Mouse (Mus musculus): ENCODE results near the gene Nupl1. TPM values are rescaled to one million over a fixed set of nuclear protein-coding genes. Genes with fewer than 3 reads are reported as not detected.

Nupl1 gene
- polyA plus RNA-seq, 1 experiment from 2014 or later: not detected

DNA sequence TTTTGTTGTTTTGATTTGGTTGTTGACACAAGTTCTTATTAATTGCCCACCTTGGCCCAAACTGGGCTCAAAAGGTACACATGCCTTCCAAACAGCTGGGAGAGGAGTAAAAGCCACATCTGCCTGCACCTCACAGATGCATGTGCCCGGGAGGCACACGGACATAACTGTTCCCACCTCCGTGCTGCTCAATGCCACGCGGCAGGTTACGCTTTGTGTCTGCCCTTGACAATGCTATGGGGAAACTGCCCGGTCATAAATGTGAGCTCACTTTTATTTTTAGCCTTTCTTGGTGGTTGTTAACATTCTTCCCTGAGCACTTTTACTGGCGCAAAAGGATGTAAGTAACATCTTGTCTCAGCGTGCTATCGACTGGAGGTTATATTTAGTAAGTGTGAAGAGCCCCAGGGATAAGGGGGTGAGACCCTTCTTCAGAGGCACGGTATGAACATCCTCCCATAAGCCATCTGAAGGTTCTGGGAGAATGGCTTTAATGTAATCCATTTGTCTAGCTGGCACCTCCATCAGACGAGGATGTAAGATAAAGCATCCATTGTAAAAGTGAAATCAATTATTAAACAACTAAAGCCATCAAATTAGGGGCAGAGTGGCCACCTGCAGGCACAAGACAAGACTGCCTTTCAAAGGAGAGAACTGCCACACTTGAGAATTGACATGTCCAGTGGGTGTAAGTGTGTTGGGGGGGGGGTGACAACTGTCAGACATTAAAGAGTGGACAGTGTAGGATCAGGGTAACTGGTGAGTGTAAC lies 78.8 kb downstream of the Nupl1 start:
- no peak overlapping the region for H3K4me3 ChIP-seq (replicated peaks; ENCODE audit: low read depth, low read length)
- TF ChIP-seq CTCF (IDR thresholded peaks at IDR 0.05; ENCODE audit: low read depth): no peak
- H3K36me3 ChIP-seq (ENCODE audit: insufficient read depth, low read length): no peaks in the 10 kb centered on the region
- no peaks in the 10 kb centered on the region for H3K9me3 ChIP-seq (replicated peaks; ENCODE audit: low read length)
- H3K4me2 ChIP-seq (ENCODE audit: low read length): no peak overlapping the region
- no peak for DNase-seq (ENCODE audit: low spot score)
- whole genome bisulfite sequencing: 54% methylated on average over 12 of the region's 12 CpGs
- no peak overlapping the region for H3K9ac ChIP-seq (ENCODE audit: low read depth, low read length)
- H3K27me3 ChIP-seq (ENCODE audit: insufficient read depth, low read length): no peaks in the 10 kb centered on the region
- no peak for ATAC-seq (replicated peaks; ENCODE audit: low FRiP score, low read depth)
- H3K4me1 ChIP-seq (replicated peaks; ENCODE audit: insufficient read depth, low read length): no peaks in the 10 kb centered on the region; the same call in 1 of the 2 replicates
- H3K27ac ChIP-seq: no peak overlapping the region

DNA sequence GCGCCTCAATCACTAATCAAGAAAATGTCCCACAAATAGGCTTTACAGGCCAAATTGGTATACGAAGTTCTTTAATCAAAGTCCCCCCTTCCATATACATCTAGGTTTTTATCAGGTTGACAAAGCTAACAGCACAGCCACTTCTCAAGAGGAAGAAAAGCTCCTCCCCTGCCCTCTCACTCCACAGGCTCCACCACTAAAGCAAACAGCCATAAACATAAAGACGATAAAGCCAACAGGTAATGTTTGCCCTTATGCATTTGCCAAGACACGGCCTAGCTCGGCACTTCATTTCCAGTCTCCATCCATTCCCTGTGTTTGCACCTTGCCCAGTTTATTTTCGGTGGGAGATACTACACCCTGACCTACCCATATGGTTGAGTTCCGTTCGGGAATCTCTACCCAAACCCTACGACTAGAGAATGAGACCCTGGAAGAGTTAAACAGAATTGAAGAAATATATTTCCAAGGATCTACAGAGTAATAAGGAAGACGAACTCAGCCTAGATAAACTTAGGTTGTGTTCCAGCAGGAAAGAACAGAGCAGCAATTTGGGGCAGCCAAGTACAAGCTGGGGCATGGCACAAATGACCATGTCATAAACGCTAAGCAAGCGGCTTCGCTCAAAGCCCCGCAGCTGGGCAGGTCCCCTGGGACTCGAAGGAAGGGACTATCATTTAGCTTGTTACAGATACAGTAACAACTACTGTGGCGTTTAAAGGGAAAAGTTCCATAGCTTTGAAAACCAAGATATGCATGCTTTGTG lies 80.2 kb downstream of the Nupl1 start:
- Histone ChIP-seq H3K4me2 (ENCODE audit: low read length) (no peak overlapping the region), H3K9ac (ENCODE audit: low read depth, low read length) (no peak overlapping the region), H3K27ac (no peak overlapping the region), H3K4me3 (replicated peaks; ENCODE audit: low read depth, low read length) (no peak overlapping the region), H3K9me3 (replicated peaks; ENCODE audit: low read length) (no peaks in the 10 kb centered on the region), H3K27me3 (ENCODE audit: insufficient read depth, low read length) (no peaks in the 10 kb centered on the region), H3K4me1 (replicated peaks; ENCODE audit: insufficient read depth, low read length) (no peaks in the 10 kb centered on the region), H3K36me3 (ENCODE audit: insufficient read depth, low read length) (no peaks in the 10 kb centered on the region)
- ATAC-seq (replicated peaks; ENCODE audit: low FRiP score, low read depth) (no peak), DNase-seq (ENCODE audit: low spot score) (no peak)
- 51% methylated on average over 16 of the region's 16 CpGs for WGBS
- TF ChIP-seq CTCF (IDR thresholded peaks at IDR 0.05; ENCODE audit: low read depth): no peak

DNA sequence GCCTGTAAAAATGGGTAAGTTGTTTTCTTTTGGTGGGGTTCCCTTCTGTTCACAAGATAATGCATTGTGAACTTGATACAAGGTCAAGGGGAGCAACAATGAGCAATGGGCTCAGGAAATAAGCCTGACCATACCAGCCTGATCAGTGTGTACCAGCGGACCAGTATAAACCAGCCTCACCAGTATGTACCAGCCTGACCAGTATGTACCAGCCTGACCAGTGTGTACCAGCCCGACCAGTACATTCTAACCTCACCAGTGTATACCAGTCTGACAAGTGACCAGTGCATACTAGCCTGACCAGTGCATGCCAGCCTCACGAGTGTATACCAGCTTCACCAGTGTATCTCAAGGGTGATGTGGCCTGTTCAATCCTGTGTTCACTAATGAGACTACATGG lies 87.9 kb downstream of the Nupl1 start:
- WGBS: 95% methylated on average over 3 of the region's 3 CpGs
- Histone ChIP-seq H3K27ac (no peak overlapping the region), H3K9ac (ENCODE audit: low read depth, low read length) (no peak overlapping the region), H3K4me2 (ENCODE audit: low read length) (no peak overlapping the region), H3K4me1 (replicated peaks; ENCODE audit: insufficient read depth, low read length) (no peaks in the 10 kb centered on the region), H3K27me3 (ENCODE audit: insufficient read depth, low read length) (no peaks in the 10 kb centered on the region), H3K36me3 (ENCODE audit: insufficient read depth, low read length) (no peaks in the 10 kb centered on the region), H3K9me3 (replicated peaks; ENCODE audit: low read length) (no peaks in the 10 kb centered on the region), H3K4me3 (replicated peaks; ENCODE audit: low read depth, low read length) (no peak overlapping the region)
- ATAC-seq (replicated peaks; ENCODE audit: low FRiP score, low read depth): no peak
- TF ChIP-seq CTCF (IDR thresholded peaks at IDR 0.05; ENCODE audit: low read depth): no peak
- no peak for DNase-seq (ENCODE audit: low spot score)

DNA sequence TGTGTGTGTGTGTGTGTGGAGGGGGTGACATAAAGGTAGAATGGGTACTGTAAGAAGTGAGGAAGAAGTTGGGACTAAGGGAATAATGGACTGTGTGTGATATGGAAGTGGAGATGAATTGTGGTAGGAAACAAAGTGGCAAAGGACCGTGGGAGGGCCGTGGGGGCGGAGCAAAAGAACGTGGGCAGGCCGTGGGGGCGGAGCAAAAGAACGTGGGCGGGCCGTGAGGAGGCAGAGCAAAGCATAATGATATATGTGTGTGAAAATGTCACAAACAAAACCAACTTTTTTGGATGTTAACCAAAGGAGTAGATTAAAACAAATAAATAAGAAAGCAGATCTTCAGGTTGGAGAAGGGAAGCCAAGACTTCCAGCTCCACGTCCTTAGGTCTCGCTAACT lies 98.9 kb downstream of the Nupl1 start:
- no peak for ATAC-seq (replicated peaks; ENCODE audit: low FRiP score, low read depth)
- WGBS: 80% methylated on average over 11 of the region's 11 CpGs

DNA sequence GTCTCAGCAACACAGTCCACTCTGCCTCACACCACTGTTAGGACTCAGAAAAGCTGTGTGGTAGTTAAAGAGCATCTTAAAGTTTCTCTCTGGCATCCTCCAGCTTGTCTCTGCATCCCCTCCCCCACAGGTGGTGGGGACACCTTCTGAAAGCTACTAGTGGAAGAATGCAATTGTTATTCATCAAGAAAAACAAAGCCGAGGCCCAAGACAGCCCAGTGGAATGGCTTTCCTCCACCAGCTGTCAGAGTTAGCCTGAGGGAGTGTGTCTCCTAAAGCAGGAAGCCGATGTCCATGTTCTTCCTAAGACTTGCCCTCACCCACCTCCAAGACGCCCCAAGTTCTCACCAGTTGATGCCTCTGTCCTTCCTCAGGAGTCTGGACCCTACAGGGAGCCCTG lies 102.3 kb downstream of the Nupl1 start:
- H3K4me1 ChIP-seq (replicated peaks; ENCODE audit: insufficient read depth, low read length): no peaks in the 10 kb centered on the region
- H3K9ac ChIP-seq (ENCODE audit: low read depth, low read length): no peak overlapping the region
- H3K27ac ChIP-seq: no peak overlapping the region
- H3K4me3 ChIP-seq (replicated peaks; ENCODE audit: low read depth, low read length): no peak overlapping the region
- H3K9me3 ChIP-seq (replicated peaks; ENCODE audit: low read length): no peaks in the 10 kb centered on the region
- no peak for ATAC-seq (replicated peaks; ENCODE audit: low FRiP score, low read depth)
- WGBS: 39% methylated on average over 3 of the region's 3 CpGs
- no peak overlapping the region for H3K4me2 ChIP-seq (ENCODE audit: low read length)
- H3K27me3 ChIP-seq (ENCODE audit: insufficient read depth, low read length): no peaks in the 10 kb centered on the region
- TF ChIP-seq CTCF (IDR thresholded peaks at IDR 0.05; ENCODE audit: low read depth): no peak
- no peak for DNase-seq (ENCODE audit: low spot score)
- H3K36me3 ChIP-seq (ENCODE audit: insufficient read depth, low read length): no peaks in the 10 kb centered on the region

More for the DNA sequence above, 98.9 kb downstream of the Nupl1 start:
- Histone ChIP-seq H3K9ac (ENCODE audit: low read depth, low read length) (no peak overlapping the region), H3K27ac (no peak overlapping the region), H3K9me3 (replicated peaks; ENCODE audit: low read length) (no peaks in the 10 kb centered on the region), H3K4me3 (replicated peaks; ENCODE audit: low read depth, low read length) (no peak overlapping the region), H3K4me2 (ENCODE audit: low read length) (no peak overlapping the region), H3K36me3 (ENCODE audit: insufficient read depth, low read length) (no peaks in the 10 kb centered on the region), H3K4me1 (replicated peaks; ENCODE audit: insufficient read depth, low read length) (no peaks in the 10 kb centered on the region), H3K27me3 (ENCODE audit: insufficient read depth, low read length) (no peaks in the 10 kb centered on the region)
- DNase-seq (ENCODE audit: low spot score): no peak
- TF ChIP-seq CTCF (IDR thresholded peaks at IDR 0.05; ENCODE audit: low read depth): no peak

DNA sequence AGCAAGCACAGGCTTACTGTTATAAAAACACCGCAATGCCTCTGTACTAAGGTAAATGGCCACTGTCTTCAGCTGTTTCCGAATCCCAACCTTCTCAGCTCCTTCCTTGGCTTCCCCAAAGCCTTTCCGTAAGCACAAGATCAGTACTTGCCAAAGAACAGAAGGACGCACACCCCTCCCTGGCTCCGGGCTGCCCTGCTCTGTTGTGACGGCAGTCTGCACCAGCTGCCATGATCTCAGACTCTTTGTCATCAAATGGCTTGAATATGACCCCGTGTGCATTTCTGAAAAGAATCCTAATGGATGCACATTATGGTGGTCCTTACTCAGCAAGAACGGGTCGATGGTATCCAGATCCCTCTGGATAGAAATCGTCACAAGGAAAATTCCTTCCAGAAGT lies 108.0 kb downstream of the Nupl1 start:
- WGBS: 89% methylated on average over 10 of the region's 10 CpGs
- no peak overlapping the region for H3K4me3 ChIP-seq (replicated peaks; ENCODE audit: low read depth, low read length)
- no peaks in the 10 kb centered on the region for H3K4me1 ChIP-seq (replicated peaks; ENCODE audit: insufficient read depth, low read length)
- no peak for TF ChIP-seq CTCF (IDR thresholded peaks at IDR 0.05; ENCODE audit: low read depth)
- no peaks in the 10 kb centered on the region for H3K9me3 ChIP-seq (replicated peaks; ENCODE audit: low read length)
- no peak overlapping the region for H3K9ac ChIP-seq (ENCODE audit: low read depth, low read length)
- no peak for ATAC-seq (replicated peaks; ENCODE audit: low FRiP score, low read depth)
- no peak overlapping the region for H3K4me2 ChIP-seq (ENCODE audit: low read length)
- no peak for DNase-seq (ENCODE audit: low spot score)
- H3K36me3 ChIP-seq (ENCODE audit: insufficient read depth, low read length): no peaks in the 10 kb centered on the region
- H3K27me3 ChIP-seq (ENCODE audit: insufficient read depth, low read length): no peaks in the 10 kb centered on the region
- no peak overlapping the region for H3K27ac ChIP-seq
